Mouse (Mus musculus): ENCODE data around the gene Clasp2. TPM values are rescaled to one million over a fixed set of nuclear protein-coding genes. Genes with fewer than 3 reads are reported as not detected.
"Not testable (repeated sequence)": the region's sequence is repeated elsewhere in the genome, so short reads cannot be mapped to it uniquely, and the experiment has no call there.

Clasp2 gene
- total RNA-seq, 2 experiments from 2014 or later: 11.0 to 23.2 TPM

DNA sequence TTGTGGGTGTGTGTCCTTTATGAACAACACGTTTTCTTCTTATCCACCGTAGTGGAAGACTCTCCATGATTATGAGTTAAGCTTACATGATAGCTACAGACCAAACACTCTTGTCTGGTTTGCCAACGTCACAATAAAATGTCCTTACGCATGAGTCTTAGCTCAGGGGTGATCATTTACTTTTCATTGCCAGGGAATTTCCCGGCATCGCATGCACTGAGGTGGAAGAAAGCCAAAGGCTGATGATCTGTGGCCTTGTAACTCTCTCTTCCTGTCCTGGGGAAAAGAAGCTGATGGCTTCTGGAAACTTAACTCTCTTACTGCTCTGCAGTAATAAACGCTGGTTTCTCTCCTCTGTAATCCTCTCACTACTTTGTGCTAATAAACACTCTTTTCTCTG, 8.1 kb downstream of the Clasp2 start:
- no peak for ATAC-seq (replicated peaks; ENCODE audit: low FRiP score, poor library complexity, severe bottlenecking)

DNA sequence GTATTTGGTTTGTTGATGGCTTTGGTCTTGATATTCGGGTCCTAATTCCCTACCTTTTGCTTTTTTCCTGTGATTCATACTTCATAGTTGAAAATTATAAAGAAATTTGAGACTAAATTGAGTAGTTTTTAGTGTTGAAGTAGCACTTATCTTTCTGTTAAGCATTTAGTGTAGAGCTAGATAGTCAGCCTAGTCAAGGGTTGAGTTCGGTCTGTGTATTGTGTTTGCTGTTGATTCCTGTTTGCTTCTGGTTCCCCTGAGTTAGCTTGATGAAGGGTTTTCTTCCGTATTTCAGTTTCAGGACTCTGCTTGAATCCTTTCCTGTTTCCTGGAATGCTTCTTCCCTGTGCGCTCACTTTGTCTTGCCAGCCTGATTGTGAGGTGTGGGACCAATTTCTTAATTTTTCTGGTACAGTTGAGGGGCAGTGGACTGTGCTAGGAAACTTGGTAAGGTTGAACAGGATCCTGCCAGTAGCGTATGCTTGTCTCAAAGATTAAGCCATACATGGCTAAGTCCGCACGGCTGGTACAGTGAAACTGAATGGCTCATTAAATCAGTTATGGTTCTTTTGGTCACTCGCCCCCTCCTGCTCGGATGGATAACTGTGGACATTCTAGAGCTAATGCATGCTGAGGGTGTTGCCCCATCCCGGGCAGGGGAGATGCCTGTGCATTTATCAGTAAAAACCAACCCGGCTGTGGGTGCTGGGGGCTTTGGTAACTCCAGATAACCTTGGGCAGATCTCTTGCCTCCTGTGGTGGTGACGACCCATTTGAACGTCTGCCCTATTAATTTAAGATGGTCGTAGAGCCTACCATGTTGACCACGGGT, 14.8 kb downstream of the Clasp2 start:
- ATAC-seq (replicated peaks; ENCODE audit: low FRiP score, poor library complexity, severe bottlenecking): peak; percentile 83

DNA sequence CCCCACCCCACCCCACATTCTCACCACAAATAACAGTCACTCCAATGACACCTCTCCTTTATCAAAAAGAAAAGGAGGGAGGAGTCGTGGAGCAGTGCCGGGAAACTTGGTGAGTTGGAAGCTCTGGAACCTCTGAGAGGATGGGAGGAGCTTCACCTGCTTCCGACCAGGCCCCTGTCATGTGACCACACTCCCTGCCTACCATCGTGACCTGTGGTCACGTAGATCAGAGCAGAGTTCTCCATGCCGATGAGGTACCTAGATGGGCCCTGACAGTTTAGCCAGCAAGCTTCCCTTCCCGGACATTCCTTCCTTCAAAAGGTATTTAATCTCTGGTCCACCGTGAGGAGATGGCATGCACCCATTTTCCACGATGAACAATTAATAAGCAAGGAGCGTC, 17.2 kb downstream of the Clasp2 start:
- no peak for ATAC-seq (replicated peaks; ENCODE audit: low FRiP score, poor library complexity, severe bottlenecking)

DNA sequence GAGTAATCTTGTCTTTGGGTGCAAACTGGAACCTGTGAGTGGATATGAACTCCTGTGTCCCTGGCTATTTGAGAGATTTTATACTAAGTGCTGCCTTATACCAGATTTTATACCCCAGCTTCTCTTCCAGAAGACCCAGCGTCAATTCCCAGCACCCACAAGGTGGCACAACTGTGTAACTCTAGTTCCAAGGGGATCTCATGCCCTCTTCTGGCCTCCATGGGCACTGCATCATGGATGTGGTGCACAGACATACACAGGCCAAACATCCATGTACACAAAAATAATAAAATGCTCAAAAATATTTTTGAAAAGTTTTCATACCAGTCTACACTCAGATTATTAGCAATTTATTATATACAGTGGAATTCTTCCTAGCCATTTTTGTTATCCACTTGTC, 18.4 kb downstream of the Clasp2 start:
- ATAC-seq (replicated peaks; ENCODE audit: low FRiP score, poor library complexity, severe bottlenecking): no peak

DNA sequence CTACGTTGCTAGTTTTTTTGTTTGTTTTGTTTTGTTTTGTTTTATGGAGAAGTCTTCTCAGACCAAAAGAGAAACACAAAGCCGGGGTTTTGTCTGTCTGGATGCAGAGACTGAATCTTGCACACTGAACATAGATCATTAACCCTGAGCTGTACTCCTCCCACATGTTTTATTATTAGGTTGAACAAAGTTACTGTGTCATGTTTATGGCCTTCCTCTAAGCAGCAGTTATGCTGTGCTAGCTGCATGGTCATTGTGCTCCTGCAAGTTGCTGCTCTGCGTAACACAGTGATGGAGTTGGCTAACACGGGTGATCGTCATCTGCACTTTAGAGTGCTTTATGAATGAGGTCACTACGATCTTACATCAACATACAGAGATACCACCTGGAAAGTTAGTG, 21.1 kb downstream of the Clasp2 start:
- no peak for ATAC-seq (replicated peaks; ENCODE audit: low FRiP score, poor library complexity, severe bottlenecking)

DNA sequence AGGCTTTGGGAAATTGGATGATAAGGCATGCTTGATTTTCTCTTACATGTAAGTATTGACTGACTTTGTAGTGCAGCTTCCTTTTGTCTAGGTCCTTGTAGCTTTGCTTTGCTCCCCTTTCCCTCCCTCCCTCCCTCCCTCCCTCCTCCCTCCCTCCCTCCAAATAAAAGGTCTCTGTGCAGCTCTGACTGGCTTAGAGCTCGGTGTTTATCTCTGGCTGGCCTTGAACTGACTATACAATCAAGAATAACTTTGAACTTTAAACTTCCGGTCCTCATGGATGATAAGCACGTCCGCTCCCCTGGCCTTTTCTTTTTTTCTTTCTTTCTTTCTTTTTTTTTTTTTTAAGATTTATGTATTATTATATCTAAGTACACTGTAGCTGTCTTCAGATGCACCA, 21.9 kb downstream of the Clasp2 start:
- ATAC-seq (replicated peaks; ENCODE audit: low FRiP score, poor library complexity, severe bottlenecking): no peak

DNA sequence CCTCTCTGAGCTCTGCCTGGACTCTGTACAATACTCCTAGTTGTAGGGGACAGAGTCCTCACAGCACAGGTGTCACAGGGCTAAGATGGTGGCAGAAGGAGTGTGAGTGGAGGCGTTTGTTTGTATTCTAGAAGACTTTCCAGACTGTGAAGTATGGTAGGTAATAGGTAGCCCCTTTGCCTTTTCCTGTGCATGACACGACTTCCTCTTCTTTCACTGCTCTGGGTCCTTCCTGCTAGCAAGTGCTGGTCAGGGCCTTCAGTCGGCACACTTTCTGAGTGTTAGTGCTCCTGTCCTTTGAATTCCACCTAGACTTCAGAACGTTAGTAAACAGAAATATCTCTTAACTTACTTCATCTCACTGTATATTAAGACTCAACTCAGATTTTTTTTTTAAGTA, 29.4 kb downstream of the Clasp2 start:
- no peak for ATAC-seq (replicated peaks; ENCODE audit: low FRiP score, poor library complexity, severe bottlenecking)

DNA sequence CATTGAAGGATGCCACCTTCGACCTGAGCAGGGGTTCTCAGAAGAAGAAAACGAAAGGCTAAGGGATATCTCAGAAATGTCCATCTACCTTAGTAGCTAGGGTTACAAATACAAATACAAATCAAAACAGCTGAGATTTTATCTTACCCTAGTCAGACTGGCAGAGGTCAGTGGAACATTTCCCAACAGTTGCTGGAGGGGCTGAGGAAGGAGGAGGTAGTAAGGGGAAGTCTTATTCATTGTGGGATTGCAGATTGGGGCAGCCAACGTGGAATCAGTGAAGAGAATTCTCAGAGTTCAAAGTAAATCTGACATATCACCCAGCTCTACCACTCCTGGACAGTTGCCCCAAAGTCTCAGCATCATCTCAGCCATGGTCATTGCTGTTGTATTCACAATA, 39.6 kb downstream of the Clasp2 start:
- no peak for ATAC-seq (replicated peaks; ENCODE audit: low FRiP score, poor library complexity, severe bottlenecking)

DNA sequence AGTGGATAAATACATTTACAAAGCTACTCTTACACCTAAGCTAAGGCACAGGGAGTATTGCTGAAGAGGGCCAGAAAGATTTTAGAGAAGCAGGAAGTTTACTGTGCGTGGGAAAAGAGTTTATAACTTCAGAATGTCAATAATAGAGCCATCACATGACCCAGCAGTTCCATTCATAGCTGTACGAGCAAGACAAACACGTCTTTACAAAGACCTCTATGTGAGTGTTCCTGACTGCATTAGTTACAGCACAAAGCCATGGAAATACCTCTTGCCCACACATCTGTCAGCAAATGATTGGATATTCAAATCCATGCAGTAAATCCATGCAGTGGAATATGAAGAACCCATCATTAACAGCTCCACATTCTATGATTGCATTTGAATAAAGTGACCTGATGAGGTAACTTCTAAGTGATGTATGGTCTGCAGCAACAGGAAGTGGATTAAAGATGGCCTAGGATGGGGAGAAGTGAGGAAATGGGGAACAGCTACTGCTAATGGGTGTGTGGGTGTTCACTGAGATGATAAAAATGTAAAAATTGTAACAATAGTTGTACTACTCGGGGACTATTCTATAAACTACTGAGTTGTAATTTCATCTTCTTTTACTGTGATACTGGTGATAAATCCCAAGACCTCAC, 41.2 kb downstream of the Clasp2 start:
- no peak for ATAC-seq (replicated peaks; ENCODE audit: low FRiP score, poor library complexity, severe bottlenecking)

DNA sequence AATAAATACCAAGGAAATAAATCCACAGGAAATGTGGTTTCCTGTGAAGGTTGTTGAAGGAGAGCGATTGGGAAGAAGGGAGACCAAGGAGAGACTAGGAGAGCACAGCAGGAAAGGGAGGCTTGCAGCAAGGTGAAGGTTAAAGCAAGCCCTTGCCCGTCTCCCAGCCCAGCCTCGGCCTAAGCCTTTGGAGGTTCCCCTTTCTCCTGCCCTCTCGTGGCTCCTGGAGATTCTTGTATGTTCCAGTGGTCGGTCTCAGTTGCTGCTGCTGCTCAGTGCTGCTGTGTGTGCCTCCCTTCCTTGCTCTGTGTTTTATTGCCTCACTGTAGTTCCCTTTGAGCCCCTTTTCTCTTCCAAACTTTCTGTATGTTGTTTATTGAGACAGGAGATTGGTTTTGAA, 42.4 kb downstream of the Clasp2 start:
- ATAC-seq (replicated peaks; ENCODE audit: low FRiP score, poor library complexity, severe bottlenecking): no peak

DNA sequence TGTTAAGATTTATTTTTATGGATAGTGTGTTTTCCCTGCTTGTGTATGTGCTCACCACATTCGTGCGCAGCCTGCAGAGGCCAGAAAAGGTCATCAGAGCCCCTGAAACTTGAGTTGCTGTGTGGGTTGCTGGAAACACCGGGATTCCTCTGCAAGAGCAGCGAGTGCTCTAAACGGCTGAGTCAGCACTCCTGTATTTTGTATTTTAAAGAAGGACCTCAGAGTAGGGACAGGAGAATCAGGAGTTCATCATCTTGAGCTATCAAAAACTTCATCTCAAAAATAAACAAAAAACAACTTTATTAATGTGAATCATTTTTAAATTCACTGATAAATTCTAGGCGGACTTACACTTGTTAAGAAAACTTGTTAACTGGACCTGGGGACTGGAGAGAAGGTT, 48.0 kb downstream of the Clasp2 start:
- not testable (repeated sequence) for ATAC-seq (replicated peaks; ENCODE audit: low FRiP score, poor library complexity, severe bottlenecking)

DNA sequence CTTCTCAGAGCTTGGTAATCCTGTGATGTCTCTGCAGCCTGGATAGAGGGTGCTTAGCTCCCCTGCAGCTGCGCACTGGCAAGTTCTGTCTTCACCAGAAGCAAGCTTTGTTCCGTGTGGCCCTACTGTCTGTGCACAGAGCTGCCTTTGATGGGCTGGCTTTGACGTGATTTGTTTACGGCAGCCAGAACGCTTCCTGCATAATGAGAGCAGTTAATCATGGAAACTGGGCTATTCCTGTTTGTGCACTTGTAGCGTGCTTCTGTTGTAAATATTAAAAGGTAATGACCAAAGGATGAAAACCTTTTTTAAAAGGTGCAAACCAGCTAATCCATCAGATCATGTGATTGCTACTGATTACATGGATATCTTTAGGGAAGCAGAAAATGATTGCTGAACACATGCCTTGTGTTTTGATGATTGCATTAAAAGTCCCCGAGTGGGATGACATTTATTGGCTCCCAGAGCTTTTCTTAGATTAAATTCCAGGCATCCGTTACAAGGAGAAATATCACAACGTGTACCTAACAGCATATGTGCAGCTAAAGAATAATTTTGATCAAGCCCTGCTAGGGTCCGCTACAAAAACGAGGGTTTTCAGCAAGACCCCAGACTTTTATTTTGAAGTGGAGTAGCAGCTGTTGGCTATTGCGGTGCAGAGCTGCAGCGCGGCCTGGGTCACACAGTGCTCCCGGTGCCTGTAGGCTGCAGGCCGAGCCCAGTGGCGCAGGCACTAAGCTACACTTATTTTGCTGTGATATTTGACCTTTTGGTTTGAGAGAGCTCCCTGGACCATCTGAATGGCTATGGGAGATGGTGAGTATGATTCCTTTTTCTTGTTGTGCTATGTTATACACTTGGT, 51.6 kb downstream of the Clasp2 start:
- no peak; the same call in 1 of the 2 replicates for ATAC-seq (replicated peaks; ENCODE audit: low FRiP score, poor library complexity, severe bottlenecking)

DNA sequence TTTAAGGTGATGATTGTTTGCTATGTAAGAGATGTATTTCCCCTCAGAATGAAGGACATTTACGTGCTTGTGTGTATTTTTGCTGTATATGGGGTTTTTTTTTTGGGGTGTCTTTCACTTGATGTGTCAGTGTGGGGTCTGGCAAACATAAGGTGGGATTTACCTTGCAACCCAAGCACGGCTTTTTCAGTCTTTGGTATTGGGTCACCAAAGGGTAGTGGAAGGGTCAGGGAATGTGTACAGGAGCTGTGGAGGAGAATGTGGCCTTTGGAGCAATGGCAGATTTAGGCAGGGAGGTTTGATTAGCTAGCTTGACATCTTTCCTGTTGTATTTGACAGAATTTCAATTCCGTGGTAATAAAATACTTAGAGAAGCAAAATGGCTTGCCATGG, 52.2 kb downstream of the Clasp2 start:
- ATAC-seq (replicated peaks; ENCODE audit: low FRiP score, poor library complexity, severe bottlenecking): no peak

DNA sequence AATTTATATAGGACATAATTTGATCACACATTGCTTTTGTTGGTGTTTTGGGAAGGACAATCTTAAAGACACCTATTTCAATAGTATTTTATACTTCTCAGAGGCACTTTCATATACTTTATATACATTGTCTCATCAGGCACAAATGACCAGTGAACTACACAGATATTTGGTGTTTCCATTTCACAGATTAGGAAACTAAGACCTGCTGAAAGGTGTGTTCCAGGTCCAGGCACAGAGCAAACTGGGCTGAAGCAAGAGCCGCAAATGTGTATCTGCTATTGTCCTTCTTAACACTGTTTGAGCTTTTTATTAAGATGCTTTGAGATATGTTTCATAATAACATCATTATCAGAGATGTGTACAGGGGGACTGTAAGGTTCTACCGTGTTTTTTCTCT, 52.7 kb downstream of the Clasp2 start:
- no peak for ATAC-seq (replicated peaks; ENCODE audit: low FRiP score, poor library complexity, severe bottlenecking)

DNA sequence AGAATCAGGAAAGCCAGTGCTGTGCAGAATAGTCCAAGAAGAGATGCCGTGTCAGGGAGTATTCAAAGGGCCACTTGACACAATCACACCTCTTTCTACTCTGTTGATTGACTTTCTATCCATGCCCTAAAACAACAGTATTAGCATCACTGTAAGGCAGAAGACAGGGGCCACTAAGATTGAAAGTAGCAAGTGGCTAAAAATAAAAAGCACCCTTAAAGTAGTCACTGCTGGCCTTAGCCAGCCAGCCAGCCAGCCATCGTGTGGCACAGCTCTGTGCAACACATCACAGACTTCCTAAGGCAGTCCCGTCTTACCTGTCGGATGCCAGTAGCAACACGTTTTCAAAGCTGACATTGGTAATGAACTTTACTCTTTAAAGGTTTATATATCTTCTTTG, 55.9 kb downstream of the Clasp2 start:
- ATAC-seq (replicated peaks; ENCODE audit: low FRiP score, poor library complexity, severe bottlenecking): no peak

DNA sequence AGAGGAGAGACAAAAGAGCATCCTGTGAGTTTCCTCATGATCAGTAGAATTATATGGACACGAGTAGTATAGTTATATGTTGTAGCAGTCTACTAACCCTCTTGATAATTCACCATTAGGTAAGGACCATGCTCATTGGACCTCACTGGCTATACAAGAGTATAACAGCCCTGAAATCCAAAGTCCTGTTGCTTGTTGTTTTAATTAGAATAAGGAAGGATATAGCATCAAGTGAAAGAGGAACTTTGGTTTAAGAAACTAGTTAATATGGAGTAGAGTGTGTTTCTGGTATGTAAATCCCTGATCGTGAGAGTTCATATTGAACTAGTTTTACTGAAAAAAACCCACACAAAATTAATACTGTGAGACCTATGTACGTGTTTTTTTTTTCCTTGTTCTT, 59.4 kb downstream of the Clasp2 start:
- no peak for ATAC-seq (replicated peaks; ENCODE audit: low FRiP score, poor library complexity, severe bottlenecking)

DNA sequence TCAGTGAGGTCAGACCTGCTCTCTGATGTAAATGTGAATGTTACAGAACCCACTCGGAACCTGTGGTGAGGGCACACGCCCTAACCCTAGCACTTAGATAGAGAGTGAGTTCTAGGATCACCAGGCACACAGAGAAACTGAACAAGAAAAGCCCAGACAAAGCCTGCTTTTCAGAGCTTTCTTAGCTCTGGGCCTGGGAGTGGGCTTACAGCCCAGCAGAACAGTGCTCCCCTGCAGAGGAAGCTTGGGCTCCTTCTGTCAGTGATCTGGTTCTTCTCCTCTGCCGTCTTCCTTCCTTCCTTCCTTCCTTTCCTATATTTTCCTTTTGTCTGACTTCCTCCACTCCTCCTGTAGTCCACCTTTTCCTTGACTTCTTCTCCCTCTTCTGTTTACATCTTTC, 61.5 kb downstream of the Clasp2 start:
- ATAC-seq (replicated peaks; ENCODE audit: low FRiP score, poor library complexity, severe bottlenecking): 0 out of 2 replicates have a peak, but pooled peaks have one; percentile 58

DNA sequence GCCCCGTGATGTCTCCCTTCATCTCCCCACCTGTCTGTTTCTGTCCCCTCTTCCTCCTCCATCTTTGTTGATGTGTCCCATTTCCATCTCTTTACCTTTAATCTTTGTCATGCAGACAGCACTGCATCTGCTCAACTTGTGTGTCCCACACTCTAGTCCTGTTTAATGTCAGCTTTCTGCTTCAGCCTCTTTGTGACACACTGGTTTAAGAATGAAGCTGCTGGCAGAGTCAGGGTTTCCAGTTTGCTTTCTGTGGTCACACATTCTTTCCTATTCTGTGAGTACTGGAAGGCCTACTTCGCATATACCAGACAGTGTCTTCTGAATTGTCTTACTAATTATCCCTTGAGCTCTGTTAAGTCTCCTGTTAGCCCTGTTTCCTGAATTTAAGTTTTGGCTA, 62.5 kb downstream of the Clasp2 start:
- ATAC-seq (replicated peaks; ENCODE audit: low FRiP score, poor library complexity, severe bottlenecking): no peak

DNA sequence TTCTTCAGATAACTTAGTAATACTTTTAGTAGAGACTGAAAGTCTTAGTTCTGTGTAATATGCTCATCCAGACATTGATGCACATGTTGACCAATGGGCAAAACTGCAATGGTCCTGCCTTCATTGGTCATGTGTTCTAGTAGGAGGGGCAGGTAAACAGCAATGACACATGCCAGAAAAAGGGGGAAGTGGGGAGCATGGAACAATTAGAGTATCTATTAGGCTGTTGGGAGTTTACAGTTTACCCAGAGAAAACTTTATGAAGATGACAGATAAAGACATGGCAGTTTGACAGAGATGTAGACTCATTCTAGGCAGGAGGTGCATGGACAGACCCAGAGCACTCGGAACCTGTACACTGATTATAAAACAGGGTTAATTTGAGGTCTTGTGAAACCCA, 64.1 kb downstream of the Clasp2 start:
- ATAC-seq (replicated peaks; ENCODE audit: low FRiP score, poor library complexity, severe bottlenecking): 0 out of 2 replicates have a peak, but pooled peaks have one; percentile 20

DNA sequence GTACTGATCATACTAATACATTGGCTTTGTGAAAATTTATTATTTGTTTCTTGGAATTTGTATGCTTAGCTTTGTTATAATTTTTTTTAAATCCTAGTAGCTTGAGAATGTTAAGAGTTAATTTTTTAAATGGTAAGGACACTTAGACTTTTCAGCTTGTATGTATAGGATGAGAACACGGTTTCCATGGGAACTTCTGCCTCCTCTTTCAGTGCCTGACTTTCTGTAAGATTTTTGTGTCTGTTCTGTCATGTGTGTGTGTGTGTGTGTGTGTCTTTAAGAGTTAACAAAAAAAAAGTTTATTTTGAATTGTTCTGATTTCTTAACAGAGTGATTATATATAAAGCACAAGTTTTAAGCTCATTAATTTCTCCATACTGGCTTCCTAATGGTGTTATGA, 70.1 kb downstream of the Clasp2 start:
- ATAC-seq (replicated peaks; ENCODE audit: low FRiP score, poor library complexity, severe bottlenecking): no peak
